Mouse (Mus musculus): ENCODE results near the gene Def8. TPM values are rescaled to one million over a fixed set of nuclear protein-coding genes. Genes with fewer than 3 reads are reported as not detected.
"Not testable (repeated sequence)": the region's sequence is repeated elsewhere in the genome, so short reads cannot be mapped to it uniquely, and the experiment has no call there.

The Def8 gene
- polyA plus RNA-seq, 1 experiment from 2014 or later = 11.6 TPM

DNA sequence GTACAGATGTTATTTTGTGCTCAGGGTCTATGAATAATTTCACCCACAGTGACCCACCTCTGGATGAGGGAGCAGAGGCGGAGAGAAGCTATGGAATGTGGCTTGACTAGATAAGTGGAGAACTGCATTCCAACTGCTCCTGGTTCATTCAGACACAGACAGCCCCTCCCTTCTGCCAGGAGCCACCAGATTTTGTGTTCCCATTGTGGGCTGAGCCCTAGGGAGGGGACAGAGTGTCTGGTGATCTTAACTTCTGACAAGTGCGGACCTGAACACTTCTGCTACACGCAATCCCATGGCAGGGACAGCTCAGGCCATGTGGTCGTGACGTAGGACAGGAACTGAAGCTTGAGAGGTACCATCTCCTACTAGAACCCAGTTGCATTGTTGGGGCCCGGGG lies 23.5 kb downstream of the Def8 start:
- Histone ChIP-seq H3K27ac (ENCODE audit: low read length) (no peak overlapping the region), H3K9me3 (ENCODE audit: low read length) (no peaks in the 10 kb centered on the region), H3K9ac (replicated peaks; ENCODE audit: low read depth) (no peak overlapping the region), H3K4me3 (ENCODE audit: low read depth, low read length) (no peak overlapping the region), H3K27me3 (replicated peaks; ENCODE audit: insufficient read depth, low read length) (no peaks in the 10 kb centered on the region), H3K4me2 (replicated peaks; ENCODE audit: low read depth, low read length) (no peak overlapping the region), H3K36me3 (ENCODE audit: insufficient read depth, low read length) (no peaks in the 10 kb centered on the region), H3K4me1 (ENCODE audit: insufficient read depth, low read depth, low read length) (no peaks in the 10 kb centered on the region)
- TF ChIP-seq EP300 (IDR thresholded peaks at IDR 0.05) (no peak), CTCF (IDR thresholded peaks at IDR 0.05) (no peak)
- no peak for ATAC-seq
- WGBS = 63% methylated on average over 6 of the region's 6 CpGs
- no peak for DNase-seq (ENCODE audit: low spot score)

- H3K9ac ChIP-seq (replicated peaks; ENCODE audit: low read depth) = no peak overlapping the region
- no peak overlapping the region for H3K27ac ChIP-seq (ENCODE audit: low read length)
- H3K4me1 ChIP-seq (ENCODE audit: insufficient read depth, low read depth, low read length) = no peaks in the 10 kb centered on the region
- no peaks in the 10 kb centered on the region for H3K27me3 ChIP-seq (replicated peaks; ENCODE audit: insufficient read depth, low read length)
- no peak overlapping the region for H3K4me2 ChIP-seq (replicated peaks; ENCODE audit: low read depth, low read length)
- WGBS = 79% methylated on average over 5 of the region's 5 CpGs
- no peak for DNase-seq (ENCODE audit: low spot score)
- no peak for ATAC-seq
- no peak for TF ChIP-seq CTCF (IDR thresholded peaks at IDR 0.05)
- no peak for TF ChIP-seq EP300 (IDR thresholded peaks at IDR 0.05)
- H3K36me3 ChIP-seq (ENCODE audit: insufficient read depth, low read length) = peaks cover 11% of the 10 kb centered on the region; the same call in 1 of the 2 replicates
- H3K9me3 ChIP-seq (ENCODE audit: low read length) = no peaks in the 10 kb centered on the region
- no peak overlapping the region for H3K4me3 ChIP-seq (ENCODE audit: low read depth, low read length)
Observed at GRCm38 (mm10) chr8:123450783-123451182, 27.5 kb downstream of the Def8 start.

DNA sequence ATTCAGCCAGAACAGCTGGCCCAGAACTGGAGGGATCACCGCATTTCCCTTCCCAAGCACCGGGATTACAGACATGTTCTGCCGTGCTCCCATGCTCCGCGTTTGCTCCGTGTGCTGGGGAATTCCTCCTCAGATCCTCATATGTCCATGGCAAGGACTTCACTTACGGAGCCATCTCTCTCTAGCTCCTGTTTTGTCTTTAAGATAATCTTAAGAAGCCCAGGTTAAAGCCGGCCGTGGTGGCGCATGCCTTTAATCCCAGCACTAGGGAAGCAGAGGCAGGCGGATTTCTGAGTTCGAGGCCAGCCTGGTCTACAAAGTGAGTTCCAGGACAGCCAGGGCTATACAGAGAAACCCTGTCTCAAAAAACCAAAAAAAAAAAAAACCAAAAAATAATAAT lies 28.4 kb downstream of the Def8 start:
- H3K36me3 ChIP-seq (ENCODE audit: insufficient read depth, low read length) = peaks cover 11% of the 10 kb centered on the region; the same call in 1 of the 2 replicates
- not testable (repeated sequence) for H3K4me1 ChIP-seq (ENCODE audit: insufficient read depth, low read depth, low read length); DNase-seq (ENCODE audit: low spot score); H3K9ac ChIP-seq (replicated peaks; ENCODE audit: low read depth); H3K27ac ChIP-seq (ENCODE audit: low read length); H3K9me3 ChIP-seq (ENCODE audit: low read length); H3K27me3 ChIP-seq (replicated peaks; ENCODE audit: insufficient read depth, low read length); ATAC-seq; H3K4me3 ChIP-seq (ENCODE audit: low read depth, low read length); H3K4me2 ChIP-seq (replicated peaks; ENCODE audit: low read depth, low read length)
- 92% methylated on average over 12 of the region's 12 CpGs for WGBS

DNA sequence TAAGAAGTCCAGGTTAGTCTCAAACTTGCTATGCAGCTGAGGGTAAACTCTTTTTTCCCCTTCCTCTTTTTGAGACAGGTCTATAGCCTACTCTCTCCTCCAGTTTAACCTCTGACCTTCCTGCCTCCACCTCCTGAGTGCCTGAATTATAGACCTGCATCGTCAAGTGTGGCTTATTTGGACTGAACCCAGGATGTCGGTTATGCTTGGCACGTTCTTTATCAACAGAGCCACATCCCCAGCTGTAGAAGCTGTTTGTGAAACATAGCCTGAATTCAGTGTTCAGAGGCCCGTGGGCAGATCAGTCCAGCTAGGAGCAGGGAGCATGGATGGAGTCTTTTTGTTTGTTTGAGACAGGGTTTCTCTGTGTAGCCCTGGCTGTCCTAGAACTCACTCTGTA lies 28.8 kb downstream of the Def8 start:
- Histone ChIP-seq H3K4me2 (replicated peaks; ENCODE audit: low read depth, low read length) (no peak overlapping the region), H3K27me3 (replicated peaks; ENCODE audit: insufficient read depth, low read length) (no peaks in the 10 kb centered on the region), H3K27ac (ENCODE audit: low read length) (no peak overlapping the region), H3K4me1 (ENCODE audit: insufficient read depth, low read depth, low read length) (no peaks in the 10 kb centered on the region), H3K9ac (replicated peaks; ENCODE audit: low read depth) (no peak overlapping the region), H3K9me3 (ENCODE audit: low read length) (no peaks in the 10 kb centered on the region), H3K36me3 (ENCODE audit: insufficient read depth, low read length) (peaks cover 11% of the 10 kb centered on the region; the same call in 1 of the 2 replicates), H3K4me3 (ENCODE audit: low read depth, low read length) (no peak overlapping the region)
- ATAC-seq (no peak), DNase-seq (ENCODE audit: low spot score) (no peak)
- TF ChIP-seq EP300 (IDR thresholded peaks at IDR 0.05) (no peak), CTCF (IDR thresholded peaks at IDR 0.05) (no peak)
- WGBS = 63% methylated on average over 4 of the region's 4 CpGs

- H3K4me3 ChIP-seq (ENCODE audit: low read depth, low read length) = no peak overlapping the region
- 70% methylated on average over 7 of the region's 7 CpGs for WGBS
- no peak for ATAC-seq
- H3K27me3 ChIP-seq (replicated peaks; ENCODE audit: insufficient read depth, low read length) = no peaks in the 10 kb centered on the region
- DNase-seq (ENCODE audit: low spot score) = no peak
- no peak overlapping the region for H3K27ac ChIP-seq (ENCODE audit: low read length)
- no peak for TF ChIP-seq EP300 (IDR thresholded peaks at IDR 0.05)
- no peak for TF ChIP-seq CTCF (IDR thresholded peaks at IDR 0.05)
- H3K4me1 ChIP-seq (ENCODE audit: insufficient read depth, low read depth, low read length) = no peaks in the 10 kb centered on the region
- no peak overlapping the region for H3K4me2 ChIP-seq (replicated peaks; ENCODE audit: low read depth, low read length)
- H3K9me3 ChIP-seq (ENCODE audit: low read length) = no peaks in the 10 kb centered on the region
- peaks cover 11% of the 10 kb centered on the region; the same call in 1 of the 2 replicates for H3K36me3 ChIP-seq (ENCODE audit: insufficient read depth, low read length)
- no peak overlapping the region for H3K9ac ChIP-seq (replicated peaks; ENCODE audit: low read depth)
Observed at GRCm38 (mm10) chr8:123453291-123453690, 30.0 kb downstream of the Def8 start.

GRCm38 (mm10) chr8:123453951-123454350 lies 30.6 kb downstream of the Def8 start:
- no peak overlapping the region for H3K9ac ChIP-seq (replicated peaks; ENCODE audit: low read depth)
- H3K27ac ChIP-seq (ENCODE audit: low read length) = no peak overlapping the region
- H3K4me2 ChIP-seq (replicated peaks; ENCODE audit: low read depth, low read length) = no peak overlapping the region
- H3K4me1 ChIP-seq (ENCODE audit: insufficient read depth, low read depth, low read length) = no peaks in the 10 kb centered on the region
- peaks cover 11% of the 10 kb centered on the region; the same call in 1 of the 2 replicates for H3K36me3 ChIP-seq (ENCODE audit: insufficient read depth, low read length)
- H3K9me3 ChIP-seq (ENCODE audit: low read length) = no peaks in the 10 kb centered on the region
- WGBS = 83% methylated on average over 5 of the region's 5 CpGs
- H3K27me3 ChIP-seq (replicated peaks; ENCODE audit: insufficient read depth, low read length) = no peaks in the 10 kb centered on the region
- ATAC-seq (no peak), DNase-seq (ENCODE audit: low spot score) (no peak)
- H3K4me3 ChIP-seq (ENCODE audit: low read depth, low read length) = no peak overlapping the region
- TF ChIP-seq CTCF (IDR thresholded peaks at IDR 0.05) (no peak), EP300 (IDR thresholded peaks at IDR 0.05) (no peak)

GRCm38 (mm10) chr8:123454559-123454958 lies 31.2 kb downstream of the Def8 start:
- H3K4me1 ChIP-seq (ENCODE audit: insufficient read depth, low read depth, low read length) = no peaks in the 10 kb centered on the region
- no peaks in the 10 kb centered on the region for H3K9me3 ChIP-seq (ENCODE audit: low read length)
- TF ChIP-seq EP300 (IDR thresholded peaks at IDR 0.05) = no peak
- TF ChIP-seq CTCF (IDR thresholded peaks at IDR 0.05) = no peak
- H3K9ac ChIP-seq (replicated peaks; ENCODE audit: low read depth) = no peak overlapping the region
- no peak overlapping the region for H3K27ac ChIP-seq (ENCODE audit: low read length)
- no peaks in the 10 kb centered on the region for H3K27me3 ChIP-seq (replicated peaks; ENCODE audit: insufficient read depth, low read length)
- DNase-seq (ENCODE audit: low spot score) = no peak
- no peak overlapping the region for H3K4me3 ChIP-seq (ENCODE audit: low read depth, low read length)
- H3K36me3 ChIP-seq (ENCODE audit: insufficient read depth, low read length) = peaks cover 11% of the 10 kb centered on the region; the same call in 1 of the 2 replicates
- no peak overlapping the region for H3K4me2 ChIP-seq (replicated peaks; ENCODE audit: low read depth, low read length)
- ATAC-seq = no peak
- 94% methylated on average over 6 of the region's 6 CpGs for WGBS
